Mouse (Mus musculus): ENCODE data around the gene Cabcoco1.

Gene Cabcoco1

GRCm38 (mm10) chr10:68541139-68541942, at the start of gene Cabcoco1:
Gene Cabcoco1, minus strand, starts transcription at chr10:68541896.
- DNase-seq, result peak; percentile 89

- no peak for DNase-seq
Measured at GRCm38 (mm10) chr10:68589530-68590252, 48.0 kb upstream of the Cabcoco1 start.

- peak; percentile 19 for DNase-seq
Measured at GRCm38 (mm10) chr10:68587416-68588040, 45.8 kb upstream of the Cabcoco1 start.

DNA sequence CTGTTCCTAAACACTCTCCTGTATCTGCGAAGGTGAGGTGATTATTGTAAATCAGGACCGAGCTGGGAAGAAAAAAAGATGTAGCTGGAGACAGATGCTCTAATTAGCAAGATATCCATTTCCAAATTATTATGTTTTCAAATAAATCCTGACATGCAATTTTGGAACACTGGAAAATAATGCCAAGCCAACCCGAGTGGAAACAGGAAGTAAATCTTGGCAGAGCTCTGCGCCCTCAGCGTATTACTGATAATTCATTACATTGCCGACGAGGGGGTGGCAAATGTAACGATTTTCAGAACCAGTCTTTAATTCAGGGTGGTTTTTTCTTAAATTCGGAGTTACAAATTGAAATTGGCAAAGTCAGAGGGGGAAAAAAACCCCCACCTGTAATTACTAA, 35.6 kb upstream of the Cabcoco1 start:
- DNase-seq, result peak; percentile 26

- no peak for DNase-seq
Measured at GRCm38 (mm10) chr10:68568172-68568571, 26.5 kb upstream of the Cabcoco1 start.

- no peak for DNase-seq
Measured at GRCm38 (mm10) chr10:68562344-68562743, 20.6 kb upstream of the Cabcoco1 start.

- DNase-seq, result no peak
Measured at GRCm38 (mm10) chr10:68558828-68559219, 17.1 kb upstream of the Cabcoco1 start.

DNA sequence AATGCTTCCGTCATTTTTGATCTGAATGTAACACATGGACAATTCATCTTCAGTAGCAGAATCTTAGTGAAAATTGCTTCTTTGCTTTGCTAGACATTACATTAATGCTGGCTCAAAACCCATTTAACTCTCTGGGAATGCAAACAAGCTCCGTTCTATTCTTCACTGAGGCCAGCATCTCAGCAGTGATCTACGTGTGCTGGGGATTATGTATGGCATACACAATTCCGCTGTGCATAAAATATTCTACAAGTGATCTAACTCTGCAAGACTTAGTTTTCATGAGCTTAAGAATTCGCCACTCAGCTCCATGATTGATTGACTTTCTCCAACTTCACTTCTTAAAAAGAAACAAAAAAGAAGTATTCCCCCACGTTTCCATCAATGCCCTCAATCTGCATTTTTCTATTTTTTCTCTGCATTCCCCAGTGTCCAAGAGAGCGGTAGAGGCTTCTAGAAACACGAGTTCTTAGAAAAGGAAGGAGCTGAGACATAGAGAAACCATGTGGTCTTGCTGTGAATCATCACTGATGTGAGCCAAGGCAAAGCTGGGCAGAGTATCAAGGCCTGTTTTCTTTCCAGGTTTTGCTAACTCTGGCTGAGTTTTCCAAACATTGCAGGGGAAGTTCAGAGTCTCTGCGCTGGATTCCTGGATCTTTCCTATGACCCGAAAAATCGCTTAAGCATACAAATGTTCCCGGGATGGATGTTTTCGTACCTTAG, 16.6 kb upstream of the Cabcoco1 start:
- peak; percentile 63 for DNase-seq

- DNase-seq, result no peak
Measured at GRCm38 (mm10) chr10:68553677-68554076, 12.0 kb upstream of the Cabcoco1 start.

DNA sequence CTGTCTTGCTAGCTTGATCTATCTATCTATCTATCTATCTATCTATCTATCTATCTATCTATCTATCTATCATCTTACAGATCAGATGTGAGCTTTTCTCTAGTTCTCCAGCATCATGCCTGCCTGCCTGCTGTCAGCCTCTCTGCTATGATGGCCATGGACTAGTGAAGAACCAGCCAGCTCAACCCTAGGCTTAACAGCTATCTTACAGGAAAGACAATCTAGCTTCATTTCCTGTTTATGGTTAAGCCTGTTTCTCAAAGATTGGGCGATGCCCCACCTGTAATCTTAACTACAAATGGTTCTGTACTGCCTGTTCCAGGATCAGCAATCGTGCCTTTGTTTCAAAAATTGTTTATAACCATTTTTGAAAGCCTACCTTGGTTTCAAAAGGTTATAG, 10.9 kb upstream of the Cabcoco1 start:
- no peak for DNase-seq

DNA sequence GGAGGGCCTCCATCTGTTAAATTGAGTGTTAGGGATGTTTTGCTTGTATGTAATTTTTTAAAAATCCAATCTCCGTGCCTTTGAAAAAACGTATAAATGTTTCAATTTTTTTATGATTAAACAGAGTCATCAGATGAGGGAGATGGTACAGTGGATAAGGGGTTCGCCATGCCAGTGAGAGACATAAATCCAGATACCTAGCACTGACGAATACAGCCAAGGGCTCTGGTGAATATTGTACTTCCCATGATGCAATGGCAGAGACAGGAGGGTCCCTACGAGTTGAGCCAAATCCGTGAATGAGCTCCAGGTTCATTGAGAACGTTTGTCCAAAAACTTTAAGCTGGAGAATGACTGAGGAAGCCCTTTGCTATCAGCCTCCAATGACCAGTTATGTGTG, 9.6 kb upstream of the Cabcoco1 start:
- no peak for DNase-seq

DNA sequence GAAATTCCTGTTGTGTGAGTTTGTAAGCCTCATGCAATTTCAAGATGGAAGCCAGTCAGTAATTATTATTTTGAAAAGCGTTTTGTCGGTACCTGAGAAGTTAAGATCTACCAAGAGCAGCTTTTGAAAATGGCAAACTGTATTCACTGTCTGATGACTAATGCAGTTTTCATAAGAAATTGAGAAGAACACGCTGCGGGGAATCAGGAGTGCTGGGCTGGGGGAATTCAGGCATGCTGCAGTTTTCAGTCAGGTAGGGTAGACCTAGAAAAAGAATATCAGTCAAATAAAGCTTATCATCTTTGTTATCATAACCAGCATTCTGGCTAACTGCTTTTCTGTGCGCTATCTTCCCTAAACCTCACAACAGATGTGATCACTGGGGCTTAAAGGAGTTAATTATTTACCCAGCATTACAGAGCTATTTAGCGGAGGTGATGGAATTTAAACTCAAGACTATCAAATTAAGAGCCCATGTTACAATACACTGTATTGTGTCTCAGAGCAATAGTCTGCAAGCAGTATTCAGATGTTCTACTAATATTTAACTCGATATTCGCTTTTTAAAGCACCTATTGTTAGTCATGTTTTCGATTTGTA, 9.1 kb upstream of the Cabcoco1 start:
- DNase-seq, result no peak

DNA sequence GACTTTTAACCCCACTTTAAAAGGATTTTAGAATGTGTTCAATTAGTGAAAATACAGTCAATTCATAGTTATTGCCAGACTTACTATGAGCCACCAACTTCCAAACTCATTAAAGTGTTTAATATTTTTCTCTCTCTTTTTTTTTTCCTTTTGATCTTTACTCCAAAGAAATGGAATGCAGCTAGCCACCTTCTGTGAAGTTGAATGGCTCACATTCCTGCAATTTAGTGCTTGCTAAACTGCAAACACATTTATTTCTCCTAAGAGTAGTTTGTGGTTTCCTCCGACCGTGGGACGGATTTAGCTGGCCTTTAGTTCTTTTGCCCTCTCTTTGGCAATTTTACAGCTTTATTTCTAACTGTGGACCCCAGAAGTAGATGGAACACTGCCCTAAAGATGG, 1.4 kb upstream of the Cabcoco1 start:
- no peak for DNase-seq

DNA sequence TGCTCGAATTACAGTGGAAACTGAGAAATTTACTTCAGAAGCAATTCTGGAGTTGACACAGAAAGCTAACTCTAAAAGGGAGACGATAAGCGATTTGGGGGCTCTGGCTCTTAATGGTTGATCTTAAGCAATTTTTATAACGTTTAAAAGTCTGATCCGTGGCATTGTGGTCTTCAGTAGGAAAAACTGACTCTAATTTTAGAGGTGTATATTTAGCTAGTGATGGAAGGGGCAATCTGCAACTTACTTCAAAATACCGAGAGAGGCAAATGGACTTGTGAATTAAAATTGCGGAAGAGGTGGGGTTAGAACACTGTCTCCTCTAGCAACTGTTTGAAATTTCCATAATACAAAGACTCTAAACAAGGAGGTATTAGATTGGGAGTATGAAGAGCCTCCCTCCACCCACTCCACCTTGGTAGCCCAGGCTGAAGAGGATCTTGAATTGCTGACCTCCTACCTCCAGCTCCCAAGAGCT, 286 bp upstream of the Cabcoco1 start:
- DNase-seq, result no peak

DNA sequence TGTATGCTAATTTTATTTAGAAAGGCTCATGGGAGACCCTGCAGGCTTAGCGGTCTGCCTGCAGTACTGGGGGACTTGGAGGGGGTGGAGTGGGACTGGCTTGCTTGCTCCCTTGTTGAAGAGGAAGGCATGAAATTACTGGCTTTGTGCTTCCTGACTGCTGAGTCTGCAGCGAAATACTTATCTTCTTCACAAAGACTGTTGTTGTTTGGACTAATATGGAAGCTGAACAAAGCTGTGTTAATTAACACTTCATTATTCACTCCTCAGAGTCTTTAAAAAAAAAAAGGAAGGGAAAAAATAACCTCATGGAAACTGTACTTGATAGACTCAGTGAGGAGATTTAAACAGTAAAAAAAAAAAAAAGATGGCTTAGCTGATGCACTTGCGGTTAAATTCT, 1.1 kb downstream of the Cabcoco1 start:
- no peak for DNase-seq

DNA sequence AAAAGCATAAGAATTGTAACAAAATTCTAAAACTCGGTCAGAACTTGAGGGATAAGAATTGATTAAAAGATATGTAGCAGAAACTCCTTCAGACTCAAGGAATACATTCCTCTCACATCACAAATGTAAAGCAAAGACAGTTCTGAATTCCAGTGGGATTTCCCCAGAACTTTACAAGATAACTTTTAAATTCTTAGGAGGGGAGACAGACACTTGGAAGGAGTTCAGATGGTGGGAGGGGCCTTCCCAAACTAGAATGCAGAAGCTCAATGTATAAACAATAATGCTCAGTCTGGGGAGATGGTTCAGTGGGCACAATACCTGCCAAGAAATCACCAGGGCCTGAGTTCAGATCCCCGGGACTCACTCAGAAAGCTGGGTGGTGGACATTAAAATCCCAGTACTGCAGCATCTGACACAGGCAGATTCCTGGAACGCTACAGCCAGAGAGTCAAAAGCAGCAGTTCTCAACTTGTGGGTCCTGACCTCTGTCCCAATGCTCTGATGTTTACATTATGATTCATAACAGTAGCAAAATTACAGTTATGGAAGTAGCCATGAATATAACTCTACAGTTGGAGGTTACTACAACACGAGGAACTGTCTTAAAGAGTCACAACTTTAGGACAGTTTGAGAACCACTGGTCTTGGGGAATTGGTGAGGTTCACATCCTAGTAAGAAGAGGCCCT, 4.3 kb downstream of the Cabcoco1 start:
- no peak for DNase-seq

GRCm38 (mm10) chr10:68529364-68530049, 12.2 kb downstream of the Cabcoco1 start:
- DNase-seq, result peak; percentile 34

GRCm38 (mm10) chr10:68528958-68529357, 12.7 kb downstream of the Cabcoco1 start:
- no peak for DNase-seq

DNA sequence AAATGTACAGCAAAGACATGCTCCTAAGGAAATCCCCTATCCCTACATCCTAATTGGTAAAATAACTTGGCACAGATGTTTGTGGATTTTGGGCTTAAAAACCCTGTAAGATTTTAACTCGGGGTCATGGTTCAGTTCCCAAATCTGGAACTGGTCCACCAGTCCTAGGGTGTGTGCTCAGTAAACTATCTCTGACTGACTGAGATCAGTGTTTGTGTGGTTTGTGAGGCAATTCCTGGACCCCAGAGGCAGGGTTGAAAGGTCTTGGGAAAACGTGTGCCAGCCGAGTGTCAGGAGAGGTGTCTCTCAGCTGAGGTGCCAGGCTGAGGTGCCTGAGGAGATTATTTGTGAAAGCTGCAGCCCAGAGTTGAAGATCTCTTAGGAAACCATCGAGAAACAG, 19.6 kb downstream of the Cabcoco1 start:
- DNase-seq, result no peak

DNA sequence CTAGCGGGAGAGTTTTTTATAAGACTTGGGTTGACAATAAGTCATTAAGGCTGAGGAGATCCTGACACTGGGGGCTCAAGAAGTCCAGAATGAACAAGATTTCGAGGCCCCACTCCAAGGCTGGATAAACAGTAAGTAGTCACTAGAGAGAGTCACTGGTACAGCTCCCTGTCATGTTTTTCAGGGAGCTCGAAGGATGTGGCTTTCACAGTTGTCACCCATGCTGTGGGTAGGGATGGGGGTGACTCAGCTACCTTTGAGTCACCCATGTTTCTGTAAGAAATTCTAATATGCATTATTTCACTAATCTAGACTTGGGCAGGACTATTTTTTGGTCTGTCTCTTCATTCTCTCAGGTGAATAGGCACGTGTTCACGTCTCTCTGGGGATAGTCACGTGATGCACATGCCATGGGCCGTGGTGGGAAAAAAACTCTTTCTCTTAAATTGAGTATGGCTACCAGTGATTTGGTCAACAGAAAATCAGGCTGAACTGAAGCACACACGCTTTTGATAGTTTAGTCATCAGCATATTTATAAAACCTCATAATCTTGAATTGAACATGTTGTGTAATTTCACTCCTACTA, 29.2 kb downstream of the Cabcoco1 start:
- DNase-seq, result no peak

DNA sequence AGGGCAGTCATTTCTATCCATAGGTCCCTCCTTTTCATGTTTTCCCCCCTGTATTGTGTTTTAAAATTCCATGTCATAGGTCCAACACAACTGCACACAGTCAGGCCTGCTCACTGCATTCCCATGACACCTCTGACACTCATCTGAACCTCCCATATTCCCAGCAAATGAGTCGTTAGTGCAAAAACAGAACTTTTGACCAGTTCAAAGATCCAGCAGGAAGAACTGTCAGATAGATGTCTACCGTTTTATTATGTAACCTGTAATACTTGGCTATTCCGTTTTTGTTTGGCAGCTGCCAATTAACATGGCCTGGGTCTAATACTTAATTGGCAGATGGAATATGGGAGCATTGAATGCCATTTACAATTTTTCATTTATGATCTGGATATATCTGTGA, 34.0 kb downstream of the Cabcoco1 start:
- no peak for DNase-seq
